Mouse (Mus musculus) thymus, postnatal 0 days (tissue): ENCODE results near the gene Ankib1. TPM values are rescaled to one million over a fixed set of nuclear protein-coding genes. Genes with fewer than 3 reads are reported as not detected.
A peak's percentile ranks its signal among the peaks of the same experiment; 100 is the strongest.

Source experiments
- DNase-seq: peaks from one replicate; pipeline ENCODE4 v3.0.0-alpha.2; 2015; ENCODE audit warnings: low spot score
- microRNA-seq: library from miRNA; unstranded; fragments of <30 nt; microRNA quantifications from one replicate; pipeline ENCODE4, GENCODE M21; 2016; ENCODE audit warnings: borderline number of aligned reads
- polyA plus RNA-seq: library from polyadenylated mRNA; unstranded; fragments of >200 nt; fragmentation: Nextera tagmentation; extraction: Ambion mirVana; gene quantifications from 2 replicates; pipeline ENCODE4 v1.2.1, GENCODE M21; 2015

Ankib1 gene
- polyA plus RNA-seq, 1 experiment from 2014 or later = 11.1 TPM

DNA sequence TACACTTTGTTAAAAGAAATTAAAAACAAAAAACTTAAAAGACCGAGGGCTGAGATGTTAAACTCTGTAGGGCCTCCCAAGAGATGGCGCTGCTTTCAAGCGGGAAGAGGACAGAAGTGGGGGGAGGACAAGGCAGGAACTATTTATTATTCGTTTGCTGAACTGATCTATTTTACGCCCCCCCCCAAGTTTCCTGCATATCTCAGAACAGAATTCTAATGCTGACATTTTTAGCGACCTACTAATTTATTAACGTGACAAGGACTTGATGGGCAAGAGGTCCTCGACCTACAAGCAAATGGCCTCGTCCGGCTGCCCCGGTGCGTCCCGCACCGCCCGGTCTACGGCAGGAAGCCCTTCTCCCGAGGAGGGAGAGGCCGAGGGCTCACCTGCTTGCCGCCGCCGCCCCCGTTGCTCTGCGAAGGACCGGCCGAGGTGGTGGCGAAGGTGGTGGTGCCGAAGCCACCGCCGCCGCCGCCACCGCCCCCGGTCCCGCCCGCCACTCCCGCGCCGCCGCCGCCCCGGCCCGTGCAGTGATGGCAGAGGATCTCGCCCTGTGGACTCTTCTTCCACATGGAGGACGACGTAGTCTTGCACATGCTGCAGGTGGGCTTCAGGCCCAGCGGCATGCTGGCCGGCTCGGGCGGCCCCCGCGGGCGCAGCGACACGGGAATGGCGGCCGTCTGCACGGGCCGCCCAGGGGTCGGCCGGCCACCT lies 155.6 kb downstream of the Ankib1 start:
- peak; percentile 63 for DNase-seq

DNA sequence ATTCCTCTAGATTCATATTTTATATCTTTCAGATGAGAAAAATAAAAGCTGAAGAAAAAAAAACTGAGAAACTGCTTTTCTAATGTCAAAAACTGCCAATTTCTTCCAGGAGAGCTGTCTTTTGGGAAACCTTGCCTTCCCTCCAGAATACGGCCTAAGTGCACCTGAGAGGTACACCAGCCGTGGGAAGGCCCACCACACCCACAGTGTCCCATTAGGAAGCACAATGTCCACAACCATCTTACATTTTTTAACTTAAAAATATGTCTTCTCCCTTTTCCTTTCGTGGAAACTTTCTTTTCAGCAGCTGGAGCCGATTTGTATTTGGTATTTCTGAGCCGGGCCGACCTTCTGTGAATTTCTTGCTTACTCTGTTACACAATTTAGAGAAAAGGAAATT lies 156.2 kb downstream of the Ankib1 start:
- no peak for DNase-seq

DNA sequence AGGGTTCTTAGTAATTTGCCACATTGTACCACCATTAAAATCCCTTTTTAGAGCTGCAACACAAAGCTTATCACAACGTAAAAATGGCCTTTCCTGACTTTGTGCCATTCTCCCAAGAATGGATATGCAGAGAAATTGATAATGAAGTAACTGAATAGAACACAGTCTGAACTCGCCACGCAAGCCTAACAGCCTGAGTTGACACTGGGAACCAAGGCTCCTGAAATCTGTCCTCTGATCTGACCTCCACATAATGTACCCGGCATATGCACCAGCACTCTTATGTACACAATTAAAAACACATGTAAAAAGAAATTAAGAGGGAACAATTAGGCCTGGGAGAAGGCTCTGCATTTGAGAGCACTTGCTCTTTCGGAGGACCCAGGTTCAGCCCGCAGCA lies 157.4 kb downstream of the Ankib1 start:
- no peak for DNase-seq

DNA sequence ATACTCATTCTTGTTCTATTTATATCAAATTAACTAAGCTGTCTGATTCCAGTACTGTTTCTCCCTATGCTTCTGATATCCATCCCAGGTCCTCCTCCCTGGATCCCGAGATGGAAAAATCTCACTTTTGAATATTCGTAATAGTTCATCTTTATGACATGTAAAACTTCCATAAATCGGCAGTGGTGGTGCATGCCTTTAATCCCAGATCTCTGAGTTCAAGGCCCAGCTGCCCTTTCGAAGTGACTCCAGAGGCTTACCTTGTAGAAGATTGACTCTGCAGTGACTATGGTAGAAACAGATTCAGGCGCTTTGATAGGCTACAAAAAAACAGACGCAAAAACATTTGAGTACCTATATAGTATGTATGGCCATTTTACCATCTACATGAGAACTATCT lies 158.1 kb downstream of the Ankib1 start:
- no peak for DNase-seq

Small RNA genes within 50 kb of the gene (microRNA-seq; reads per million reads assigned to microRNA genes)
- gene Gm22926 (not detected), gene Gm26238 (not detected)

Other genes starting within 250 kb of the Ankib1 start
- gene 1700109H08Rik, start 231.4 kb downstream of the Ankib1 start, polyA plus RNA-seq = 0.93 and 2.3 TPM in 2 replicates
- gene Pex1, start 206.9 kb downstream of the Ankib1 start, polyA plus RNA-seq = 10.1 and 17.3 TPM in 2 replicates
- gene Rbm48, start 206.3 kb downstream of the Ankib1 start, polyA plus RNA-seq = 16.4 and 18.6 TPM in 2 replicates
- not detected in 2 replicates for gene Tmbim7, start 151.7 kb downstream of the Ankib1 start, polyA plus RNA-seq
- 51.2 and 53.5 TPM in 2 replicates for gene Gatad1, start 145.7 kb downstream of the Ankib1 start, polyA plus RNA-seq
- gene Krit1, start 259 bp upstream of the Ankib1 start, polyA plus RNA-seq = 48.7 and 60.6 TPM in 2 replicates
- gene Lrrd1, start 42.2 kb upstream of the Ankib1 start, polyA plus RNA-seq = 0.04 and 0.06 TPM in 2 replicates
- 14.0 and 15.4 TPM in 2 replicates for gene Mterf1a, start 91.0 kb upstream of the Ankib1 start, polyA plus RNA-seq
- gene Akap9, start 125.1 kb upstream of the Ankib1 start, polyA plus RNA-seq = 88.5 and 118 TPM in 2 replicates